Mouse (Mus musculus) frontal cortex, adult 2 months (tissue): Measurements from ENCODE around the gene Tcf7. TPM values are rescaled to one million over a fixed set of nuclear protein-coding genes. Genes with fewer than 3 reads are reported as not detected.

Source experiments
- DNase-seq, 2 experiments: peaks; one replicate each; pipeline ENCODE4 v3.0.0; 2022; ENCODE audit warnings: low spot score in 1 of 2; ENCODE audit errors: extremely low spot score in 1 of 2
- polyA plus RNA-seq: library from polyadenylated mRNA; depleted of rRNA; stranded (reverse); fragments of >200 nt; gene quantifications from 2 replicates; pipeline ENCODE4 v1.2.3, GENCODE M21; 2012

The Tcf7 gene
- polyA plus RNA-seq, 1 experiment: 9.1 TPM

GRCm38 (mm10) chr11:52268104-52268835 lies 14.5 kb downstream of the Tcf7 start:
- DNase-seq: no peak

- no peak for DNase-seq
These were observed 15.5 kb downstream of the Tcf7 start for GRCm38 (mm10) chr11:52267271-52267670.

GRCm38 (mm10) chr11:52265616-52266307 lies 17.1 kb downstream of the Tcf7 start:
- no peak for DNase-seq

- no peak for DNase-seq
These were observed 17.9 kb downstream of the Tcf7 start for GRCm38 (mm10) chr11:52264871-52265270.

- DNase-seq: no peak
These were observed 20.5 kb downstream of the Tcf7 start for GRCm38 (mm10) chr11:52262338-52262737.

GRCm38 (mm10) chr11:52261937-52262336 lies 20.9 kb downstream of the Tcf7 start:
- no peak for DNase-seq

- DNase-seq: no peak
These were observed 21.9 kb downstream of the Tcf7 start for GRCm38 (mm10) chr11:52260878-52261277.

GRCm38 (mm10) chr11:52258711-52259110 lies 24.1 kb downstream of the Tcf7 start:
- DNase-seq: no peak

GRCm38 (mm10) chr11:52257376-52257775 lies 25.4 kb downstream of the Tcf7 start:
- DNase-seq: no peak

- no peak for DNase-seq
These were observed 27.7 kb downstream of the Tcf7 start for GRCm38 (mm10) chr11:52255077-52255476.

- DNase-seq: peak in 1 of 2 experiments; percentile 78
These were observed 29.0 kb downstream of the Tcf7 start for GRCm38 (mm10) chr11:52253674-52254375.

- DNase-seq: no peak
These were observed 30.1 kb downstream of the Tcf7 start for GRCm38 (mm10) chr11:52252692-52253091.

- no peak for DNase-seq
These were observed 31.0 kb downstream of the Tcf7 start for GRCm38 (mm10) chr11:52251770-52252169.

GRCm38 (mm10) chr11:52249452-52249851 lies 33.4 kb downstream of the Tcf7 start:
- no peak for DNase-seq

GRCm38 (mm10) chr11:52240898-52241542 lies 41.8 kb downstream of the Tcf7 start:
- no peak for DNase-seq

- DNase-seq: no peak
These were observed 48.3 kb downstream of the Tcf7 start for GRCm38 (mm10) chr11:52234509-52234908.

GRCm38 (mm10) chr11:52233906-52234305 lies 48.9 kb downstream of the Tcf7 start:
- no peak for DNase-seq

GRCm38 (mm10) chr11:52233043-52233653 lies 49.7 kb downstream of the Tcf7 start:
- DNase-seq: no peak

- peak; percentile 71 to 90 for DNase-seq
These were observed 50.9 kb downstream of the Tcf7 start, which contains the start of gene Skp1a for GRCm38 (mm10) chr11:52231606-52232541. Skp1a (plus strand) TSS chr11:52231995.
